Mouse (Mus musculus) brown adipose tissue, adult 24 weeks (tissue): Measurements from ENCODE around the gene Mtfr1l. TPM values are rescaled to one million over a fixed set of nuclear protein-coding genes. Genes with fewer than 3 reads are reported as not detected.

Experiments used
- polyA plus RNA-seq: library from polyadenylated mRNA; stranded (reverse); fragments of >200 nt; gene quantifications from 2 replicates; pipeline ENCODE4 v1.2.4, GENCODE M21; 2012; ENCODE audit not compliant: missing spikeins, insufficient read depth, insufficient read length

Mtfr1l gene
- polyA plus RNA-seq, 1 experiment = 106 TPM

Other genes starting within 250 kb of the Mtfr1l start
- 5.0 and 7.8 TPM in 2 replicates for gene Pdik1l, start 247.5 kb downstream of the Mtfr1l start, polyA plus RNA-seq
- gene Trim63, start 220.3 kb downstream of the Mtfr1l start, polyA plus RNA-seq = 1.2 and 2.4 TPM in 2 replicates
- gene Slc30a2, start 192.2 kb downstream of the Mtfr1l start, polyA plus RNA-seq = not detected in 2 replicates
- 0.52 and 1.0 TPM in 2 replicates for gene Extl1, start 151.5 kb downstream of the Mtfr1l start, polyA plus RNA-seq
- gene Pafah2, start 139.1 kb downstream of the Mtfr1l start, polyA plus RNA-seq = 12.3 and 17.4 TPM in 2 replicates
- 3.3 and 8.3 TPM in 2 replicates for gene Stmn1, start 67.1 kb downstream of the Mtfr1l start, polyA plus RNA-seq
- 5.9 and 7.6 TPM in 2 replicates for gene Paqr7, start 38.7 kb downstream of the Mtfr1l start, polyA plus RNA-seq
- gene Aunip, start 24.4 kb downstream of the Mtfr1l start, polyA plus RNA-seq = not detected in 2 replicates
- 3.6 and 4.5 TPM in 2 replicates for gene Selenon, start 16.8 kb upstream of the Mtfr1l start, polyA plus RNA-seq
- 2.5 and 2.6 TPM in 2 replicates for gene Man1c1, start 168.9 kb upstream of the Mtfr1l start, polyA plus RNA-seq
- 6.8 and 11.8 TPM in 2 replicates for gene Ldlrap1, start 232.6 kb upstream of the Mtfr1l start, polyA plus RNA-seq